Mouse (Mus musculus): Measurements from ENCODE around the gene Inppl1. TPM values are rescaled to one million over a fixed set of nuclear protein-coding genes. Genes with fewer than 3 reads are reported as not detected.

Gene Inppl1
- polyA plus RNA-seq, 1 experiment from 2014 or later, result 85.3 TPM

GRCm38 (mm10) chr7:101833352-101833751 lies 4.7 kb downstream of the Inppl1 start:
- H3K36me3 ChIP-seq (ENCODE audit: inconsistent target), result peaks cover 63% of the 10 kb centered on the region
- no peak overlapping the region for H3K4me3 ChIP-seq (ENCODE audit: inconsistent target)
- peaks cover 48% of the 10 kb centered on the region for H3K79me2 ChIP-seq (ENCODE audit: inconsistent target)
- 84% methylated on average over 5 of the region's 5 CpGs for WGBS (ENCODE audit: missing documents)
- H3K27ac ChIP-seq, result no peak overlapping the region

- 96% methylated on average over 4 of the region's 4 CpGs for WGBS (ENCODE audit: missing documents)
These were observed 5.7 kb downstream of the Inppl1 start for GRCm38 (mm10) chr7:101832372-101832771.

GRCm38 (mm10) chr7:101831437-101831836 lies 6.6 kb downstream of the Inppl1 start:
- WGBS (ENCODE audit: missing documents), result 90% methylated on average over 8 of the region's 8 CpGs
- peaks cover 82% of the 10 kb centered on the region for H3K36me3 ChIP-seq (ENCODE audit: inconsistent target)
- H3K4me3 ChIP-seq (ENCODE audit: inconsistent target), result no peak overlapping the region
- H3K27ac ChIP-seq, result no peak overlapping the region
- H3K79me2 ChIP-seq (ENCODE audit: inconsistent target), result peaks cover 38% of the 10 kb centered on the region

More at GRCm38 (mm10) chr7:101832372-101832771, 5.7 kb downstream of the Inppl1 start:
- Histone ChIP-seq H3K4me3 (ENCODE audit: inconsistent target) (no peak overlapping the region), H3K36me3 (ENCODE audit: inconsistent target) (peaks cover 72% of the 10 kb centered on the region), H3K79me2 (ENCODE audit: inconsistent target) (peaks cover 46% of the 10 kb centered on the region), H3K27ac (no peak overlapping the region)

- Histone ChIP-seq H3K4me3 (ENCODE audit: inconsistent target) (no peak overlapping the region), H3K79me2 (ENCODE audit: inconsistent target) (peaks cover 28% of the 10 kb centered on the region), H3K36me3 (ENCODE audit: inconsistent target) (peaks cover 92% of the 10 kb centered on the region), H3K27ac (no peak overlapping the region)
- WGBS (ENCODE audit: missing documents), result 91% methylated on average over 3 of the region's 3 CpGs
These were observed 7.7 kb downstream of the Inppl1 start for GRCm38 (mm10) chr7:101830373-101830772.

- Histone ChIP-seq H3K79me2 (ENCODE audit: inconsistent target) (no peaks in the 10 kb centered on the region), H3K4me3 (ENCODE audit: inconsistent target) (no peak overlapping the region), H3K36me3 (ENCODE audit: inconsistent target) (peaks cover 55% of the 10 kb centered on the region), H3K27ac (no peak overlapping the region)
- 94% methylated on average over 18 of the region's 18 CpGs for WGBS (ENCODE audit: missing documents)
These were observed 14.0 kb downstream of the Inppl1 start for GRCm38 (mm10) chr7:101823758-101824630.

- H3K36me3 ChIP-seq (ENCODE audit: inconsistent target), result peaks cover 46% of the 10 kb centered on the region
- H3K27ac ChIP-seq, result no peak overlapping the region
- 80% methylated on average over 27 of the region's 32 CpGs for WGBS (ENCODE audit: missing documents)
- H3K4me3 ChIP-seq (ENCODE audit: inconsistent target), result no peak overlapping the region
- H3K79me2 ChIP-seq (ENCODE audit: inconsistent target), result no peaks in the 10 kb centered on the region
These were observed 14.9 kb downstream of the Inppl1 start for GRCm38 (mm10) chr7:101822836-101823757.

- 3% methylated on average over 69 of the region's 71 CpGs for WGBS (ENCODE audit: missing documents)
These were observed 16.2 kb downstream of the Inppl1 start for GRCm38 (mm10) chr7:101821571-101822501.

GRCm38 (mm10) chr7:101820295-101821030 lies 17.6 kb downstream of the Inppl1 start:
- H3K27ac ChIP-seq, result no peak overlapping the region
- H3K79me2 ChIP-seq (ENCODE audit: inconsistent target), result no peaks in the 10 kb centered on the region
- WGBS (ENCODE audit: missing documents), result 10% methylated on average over 35 of the region's 35 CpGs
- peaks cover 19% of the 10 kb centered on the region; the same call in 1 of the 2 replicates for H3K36me3 ChIP-seq (ENCODE audit: inconsistent target)
- H3K4me3 ChIP-seq (ENCODE audit: inconsistent target), result no peak overlapping the region

More at GRCm38 (mm10) chr7:101821571-101822501, 16.2 kb downstream of the Inppl1 start:
- Histone ChIP-seq H3K4me3 (ENCODE audit: inconsistent target) (no peak overlapping the region), H3K36me3 (ENCODE audit: inconsistent target) (peaks cover 33% of the 10 kb centered on the region), H3K79me2 (ENCODE audit: inconsistent target) (no peaks in the 10 kb centered on the region), H3K27ac (no peak overlapping the region)

GRCm38 (mm10) chr7:101817861-101818401 lies 20.1 kb downstream of the Inppl1 start, which contains the start of gene Phox2a:
Phox2a (plus strand) TSS chr7:101818313.
- 8% methylated on average over 45 of the region's 45 CpGs for WGBS (ENCODE audit: missing documents)
- Histone ChIP-seq H3K36me3 (ENCODE audit: inconsistent target) (no peaks in the 10 kb centered on the region), H3K27ac (no peak within 1 kb of the TSS), H3K79me2 (ENCODE audit: inconsistent target) (no peaks in the 10 kb centered on the region), H3K4me3 (ENCODE audit: inconsistent target) (no peak within 1 kb of the TSS)

GRCm38 (mm10) chr7:101777053-101777452 lies 61.0 kb downstream of the Inppl1 start:
- Histone ChIP-seq H3K79me2 (ENCODE audit: inconsistent target) (no peaks in the 10 kb centered on the region), H3K27ac (no peak overlapping the region), H3K36me3 (ENCODE audit: inconsistent target) (no peaks in the 10 kb centered on the region), H3K4me3 (ENCODE audit: inconsistent target) (no peak overlapping the region)
- 100% methylated on average over 1 of the region's 1 CpGs for WGBS (ENCODE audit: missing documents)

GRCm38 (mm10) chr7:101772687-101773086 lies 65.3 kb downstream of the Inppl1 start:
- 96% methylated on average over 8 of the region's 8 CpGs for WGBS (ENCODE audit: missing documents)
- Histone ChIP-seq H3K4me3 (ENCODE audit: inconsistent target) (no peak overlapping the region), H3K36me3 (ENCODE audit: inconsistent target) (no peaks in the 10 kb centered on the region), H3K27ac (no peak overlapping the region), H3K79me2 (ENCODE audit: inconsistent target) (no peaks in the 10 kb centered on the region)
